Mouse (Mus musculus) hindbrain, embryonic 15.5 days (tissue): Measurements from ENCODE around the gene Zfp472. TPM values are rescaled to one million over a fixed set of nuclear protein-coding genes. Genes with fewer than 3 reads are reported as not detected.
A peak's percentile ranks its signal among the peaks of the same experiment; 100 is the strongest.

ENCODE experiments used
- ATAC-seq: fragments of 200-750 bp; cut with Nextera tagmentation; 2 replicates; pipeline ENCODE4 v1.8.0; 2017; ENCODE audit warnings: low read depth, moderate number of reproducible peaks, moderate TSS enrichment; ENCODE audit not compliant: low FRiP score
- H3K27ac ChIP-seq: fragments of 300-500 bp; sonication (generic); replicated peaks from 2 replicates; pipeline ENCODE4 v1.5.1; 2015; ENCODE audit warnings: mild to moderate bottlenecking, inconsistent platforms
- H3K27me3 ChIP-seq: fragments of 300-500 bp; sonication (generic); 2 replicates; pipeline ENCODE4 v1.6.1; 2015; ENCODE audit warnings: control low read depth, inconsistent platforms
- H3K36me3 ChIP-seq: fragments of 300-500 bp; sonication (generic); 2 replicates; pipeline ENCODE4 v1.6.1; 2015; ENCODE audit warnings: control low read depth, inconsistent platforms
- H3K4me1 ChIP-seq: fragments of 300-500 bp; sonication (generic); replicated peaks from 2 replicates; pipeline ENCODE4 v1.6.1; 2015; ENCODE audit warnings: control low read depth, inconsistent platforms
- H3K4me2 ChIP-seq: fragments of 300-500 bp; sonication (generic); 2 replicates; pipeline ENCODE4 v1.6.1; 2015; ENCODE audit warnings: moderate library complexity, mild to moderate bottlenecking, inconsistent platforms
- H3K4me3 ChIP-seq: fragments of 300-500 bp; sonication (generic); 2 replicates; pipeline ENCODE4 v1.5.1; 2015; ENCODE audit warnings: mild to moderate bottlenecking, inconsistent platforms
- H3K9ac ChIP-seq: fragments of 300-500 bp; sonication (generic); 2 replicates; pipeline ENCODE4 v1.6.1; 2015; ENCODE audit warnings: inconsistent platforms
- H3K9me3 ChIP-seq: fragments of 300-500 bp; sonication (generic); 2 replicates; pipeline ENCODE4 v1.6.1; 2016; ENCODE audit warnings: control low read depth, inconsistent platforms
- WGBS: fragments of 180-500 bp; shearing (Covaris S2); methylation state at CpG from one replicate; pipeline ENCODE4 v1.1.7; 2015; 5-methylcytosine and 5-hydroxymethylcytosine counted together
- polyA plus RNA-seq: library from polyadenylated mRNA; unstranded; fragments of >200 nt; fragmentation: Nextera tagmentation; extraction: Ambion mirVana; gene quantifications from 2 replicates; pipeline ENCODE4 v1.2.1, GENCODE M21; 2015

Gene Zfp472
- 7.5 and 8.2 TPM in 2 replicates for polyA plus RNA-seq

DNA sequence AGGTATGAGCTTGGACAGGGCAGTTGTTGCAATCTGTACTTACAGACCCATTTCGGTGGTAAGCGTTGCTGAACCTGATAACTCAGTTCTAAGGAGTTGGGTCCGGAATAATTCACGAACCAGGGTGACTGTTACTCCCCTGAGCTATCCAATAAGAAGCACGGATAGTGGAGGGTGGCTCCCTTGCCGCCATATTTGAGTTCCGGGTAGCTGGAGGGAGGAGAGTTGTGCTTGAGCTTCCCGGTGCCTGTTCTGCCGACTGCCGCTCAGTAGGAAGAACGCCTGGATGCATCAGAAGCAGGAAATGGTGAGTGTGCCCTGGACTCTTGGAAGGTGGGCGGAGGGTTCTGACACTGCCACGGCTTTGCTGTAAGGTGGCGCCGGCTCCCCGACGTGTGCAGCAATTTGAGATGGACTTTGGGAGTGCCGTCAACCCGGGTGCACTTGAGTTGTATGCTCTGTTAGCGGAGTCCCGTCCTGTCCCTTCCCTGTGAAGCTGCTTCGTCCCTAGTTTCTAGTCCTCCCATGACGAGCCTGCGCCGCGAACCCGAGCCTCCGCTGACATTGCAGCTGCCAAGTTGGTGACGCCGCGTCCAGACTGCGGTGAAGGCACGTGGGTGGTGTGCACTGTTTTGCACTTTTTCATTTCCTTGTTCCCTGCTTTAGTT, at the start of gene Zfp472:
TSS of gene Zfp472 (plus strand) at position 192 of the 668 bp plus-strand sequence.
- Histone ChIP-seq H3K4me2 (peak within 1 kb of the TSS; percentile 91), H3K36me3 (no peaks in the 10 kb centered on the region), H3K4me3 (peak within 1 kb of the TSS; percentile 80), H3K9ac (peak within 1 kb of the TSS; percentile 70), H3K27me3 (no peaks in the 10 kb centered on the region), H3K9me3 (no peaks in the 10 kb centered on the region), H3K4me1 (peaks cover 21% of the 10 kb centered on the region), H3K27ac (peak within 1 kb of the TSS; percentile 84)
- under 1% methylated on average over 33 of the region's 33 CpGs for WGBS
- peak; percentile 100 for ATAC-seq

DNA sequence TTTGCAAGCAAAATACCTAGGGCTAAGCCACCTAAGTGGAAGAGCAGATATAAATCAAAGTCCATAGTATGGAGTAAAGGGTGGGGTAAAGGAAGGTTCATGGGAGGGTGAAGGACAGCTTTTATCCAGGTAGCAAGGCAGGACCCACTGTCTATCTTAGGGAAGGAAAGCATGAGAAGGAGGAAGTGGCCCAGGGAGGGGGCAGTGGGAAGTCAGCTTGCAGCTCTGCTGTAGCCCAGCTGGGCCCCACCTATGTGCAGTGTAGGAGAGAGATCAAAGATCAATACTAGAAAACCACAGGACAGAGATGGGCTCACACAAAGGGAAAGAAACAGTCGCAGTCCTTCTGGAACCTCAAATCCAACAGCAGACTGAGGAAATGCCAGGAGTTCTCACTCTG, 49.5 kb upstream of the Zfp472 start:
- Histone ChIP-seq H3K9ac (no peak overlapping the region), H3K9me3 (0 out of 2 replicates have a peak, but pooled peaks cover 2% of the 10 kb centered on the region), H3K4me3 (no peak overlapping the region), H3K4me2 (no peak overlapping the region), H3K36me3 (no peaks in the 10 kb centered on the region), H3K4me1 (no peaks in the 10 kb centered on the region), H3K27ac (no peak overlapping the region), H3K27me3 (0 out of 2 replicates have a peak, but pooled peaks cover 6% of the 10 kb centered on the region)
- WGBS: 86% methylated on average over 1 of the region's 1 CpGs
- ATAC-seq: no peak

DNA sequence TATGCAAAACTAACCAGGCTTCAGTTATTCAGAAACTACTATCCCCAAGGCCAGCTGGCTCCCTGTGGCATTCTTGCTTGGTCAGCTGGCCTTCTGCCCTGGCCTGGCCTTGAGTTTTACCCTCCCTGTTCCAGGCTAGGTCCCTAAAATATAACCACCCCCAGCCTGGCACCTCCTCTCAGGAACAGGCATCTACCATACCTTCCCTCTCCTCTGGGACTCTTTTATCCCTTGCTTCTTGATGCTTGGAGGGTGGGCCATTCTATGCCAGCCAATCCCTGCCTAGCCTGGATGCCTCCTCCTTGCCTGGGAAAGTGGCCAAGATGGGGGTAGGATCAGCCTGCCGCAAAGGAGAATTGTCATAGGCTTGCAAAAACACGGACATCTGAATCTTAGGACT, 48.5 kb upstream of the Zfp472 start, which contains the start of gene Cyp4f14:
TSS of gene Cyp4f14 (minus strand) at position 212 of the 400 bp plus-strand sequence.
- Histone ChIP-seq H3K9me3 (0 out of 2 replicates have a peak, but pooled peaks cover 5% of the 10 kb centered on the region), H3K36me3 (no peaks in the 10 kb centered on the region), H3K4me2 (no peak within 1 kb of the TSS), H3K9ac (no peak within 1 kb of the TSS), H3K27me3 (0 out of 2 replicates have a peak, but pooled peaks cover 6% of the 10 kb centered on the region), H3K4me1 (no peaks in the 10 kb centered on the region), H3K27ac (no peak within 1 kb of the TSS), H3K4me3 (no peak within 1 kb of the TSS)
- 61% methylated on average over 2 of the region's 2 CpGs for WGBS
- no peak for ATAC-seq

DNA sequence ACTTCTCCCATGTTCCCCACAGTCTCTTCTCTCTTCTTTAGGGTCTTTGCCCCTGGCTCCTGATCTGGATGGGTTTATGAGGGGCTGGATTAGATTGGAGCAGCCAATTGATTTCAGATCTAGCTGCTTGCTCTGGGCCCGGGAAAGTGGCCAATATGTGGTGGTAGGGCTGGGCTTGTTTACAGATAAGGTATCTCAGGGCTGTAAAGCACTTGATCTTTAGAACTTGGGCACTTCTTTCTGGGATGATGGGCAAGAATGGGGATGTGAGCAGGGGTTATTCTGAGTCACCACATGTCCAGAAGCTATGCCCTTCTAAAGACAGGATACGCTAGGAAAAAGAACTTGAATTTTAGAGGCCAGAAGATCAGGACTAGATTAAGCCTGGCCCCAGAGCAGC, 46.5 kb upstream of the Zfp472 start:
- Histone ChIP-seq H3K27ac (no peak overlapping the region), H3K4me3 (no peak overlapping the region), H3K9me3 (0 out of 2 replicates have a peak, but pooled peaks cover 5% of the 10 kb centered on the region), H3K9ac (no peak overlapping the region), H3K4me1 (no peaks in the 10 kb centered on the region), H3K4me2 (no peak overlapping the region), H3K36me3 (no peaks in the 10 kb centered on the region), H3K27me3 (0 out of 2 replicates have a peak, but pooled peaks cover 6% of the 10 kb centered on the region)
- no peak for ATAC-seq
- 88% methylated on average over 2 of the region's 2 CpGs for WGBS

DNA sequence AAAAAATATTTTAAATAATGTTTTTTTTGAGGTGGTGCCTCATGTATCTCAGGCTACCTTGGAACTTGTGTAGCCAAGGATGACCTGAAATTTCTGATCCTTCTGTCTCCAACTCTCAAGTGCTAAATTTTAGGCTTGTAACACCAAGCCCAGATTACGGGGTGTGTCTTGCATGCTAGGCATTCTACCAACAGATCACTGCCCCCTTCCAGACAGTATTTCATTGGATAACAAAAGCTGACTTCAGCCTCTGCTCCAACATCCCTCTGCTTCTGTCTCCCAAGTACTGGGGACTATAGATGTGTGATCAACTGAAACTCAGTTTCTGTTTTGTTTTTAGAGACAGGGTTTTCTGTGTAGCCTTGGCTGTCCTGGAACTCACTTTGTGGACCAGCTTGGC, 41.9 kb upstream of the Zfp472 start:
- Histone ChIP-seq H3K9ac (no peak overlapping the region), H3K4me2 (no peak overlapping the region), H3K4me1 (peaks cover 4% of the 10 kb centered on the region), H3K9me3 (0 out of 2 replicates have a peak, but pooled peaks cover 5% of the 10 kb centered on the region), H3K4me3 (no peak overlapping the region), H3K36me3 (no peaks in the 10 kb centered on the region), H3K27me3 (0 out of 2 replicates have a peak, but pooled peaks cover 10% of the 10 kb centered on the region), H3K27ac (no peak overlapping the region)
- no peak for ATAC-seq
- WGBS: 92% methylated on average over 1 of the region's 1 CpGs

DNA sequence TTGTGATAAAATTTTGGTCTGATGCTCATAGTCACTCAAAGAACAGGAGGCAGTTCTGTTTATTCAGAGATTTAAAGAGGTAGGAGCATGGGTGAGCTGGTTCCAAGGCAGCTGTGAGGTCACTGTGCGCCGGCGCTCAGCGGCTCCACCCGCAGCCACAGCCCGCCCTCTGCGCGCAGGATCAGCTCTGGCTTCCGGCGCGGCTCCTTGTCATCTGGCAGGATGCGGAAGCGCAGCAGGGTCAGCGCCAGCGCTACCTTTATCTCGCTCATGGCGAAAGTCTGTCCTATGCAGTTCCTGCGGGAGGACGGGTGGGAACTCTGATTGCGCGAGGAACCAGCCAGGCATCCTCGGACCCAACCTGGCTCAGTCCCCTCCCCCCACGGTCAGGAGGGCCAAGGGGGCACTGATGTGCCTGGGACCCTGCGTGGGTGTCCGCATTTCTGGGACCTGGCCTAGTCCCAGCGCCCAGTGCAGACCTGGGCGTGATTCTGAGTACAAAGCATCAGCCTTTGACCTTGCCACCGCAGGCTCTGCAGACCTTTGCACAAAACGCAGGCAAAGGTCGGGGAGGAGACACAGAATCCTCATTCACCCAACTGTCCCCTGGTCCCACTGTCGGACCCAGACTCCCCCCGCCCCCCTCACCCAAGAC, 40.8 kb upstream of the Zfp472 start:
- H3K27me3 ChIP-seq: 0 out of 2 replicates have a peak, but pooled peaks cover 10% of the 10 kb centered on the region
- WGBS: 15% methylated on average over 32 of the region's 32 CpGs
- no peaks in the 10 kb centered on the region for H3K36me3 ChIP-seq
- ATAC-seq: peak; percentile 97
- peak overlapping the region; percentile 72 for H3K27ac ChIP-seq
- H3K4me3 ChIP-seq: peak overlapping the region; percentile 55
- peak overlapping the region; percentile 93 for H3K4me2 ChIP-seq
- H3K4me1 ChIP-seq: peaks cover 4% of the 10 kb centered on the region
- H3K9ac ChIP-seq: peak overlapping the region; percentile 67
- H3K9me3 ChIP-seq: 0 out of 2 replicates have a peak, but pooled peaks cover 5% of the 10 kb centered on the region

DNA sequence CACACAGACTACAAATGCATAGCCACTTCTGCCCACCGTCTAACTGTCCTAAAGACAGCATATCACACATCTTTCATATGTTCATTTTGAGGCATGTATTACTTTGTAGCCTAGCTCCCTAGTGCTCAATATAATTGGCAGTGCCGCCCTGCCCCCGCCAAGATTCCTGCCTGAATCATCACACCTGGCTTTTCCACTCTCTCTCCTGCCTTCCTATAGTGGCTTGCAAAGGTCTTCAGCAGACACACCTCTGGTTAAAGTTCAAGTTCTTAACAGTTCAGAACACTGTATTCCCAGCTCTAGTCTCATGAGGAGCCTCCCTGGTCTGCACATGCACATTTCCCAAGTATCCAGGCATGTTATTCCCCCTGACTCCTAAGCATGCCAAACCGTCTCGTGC, 37.8 kb upstream of the Zfp472 start:
- Histone ChIP-seq H3K27me3 (0 out of 2 replicates have a peak, but pooled peaks cover 10% of the 10 kb centered on the region), H3K27ac (no peak overlapping the region), H3K4me3 (no peak overlapping the region), H3K4me2 (no peak overlapping the region), H3K9ac (no peak overlapping the region), H3K36me3 (no peaks in the 10 kb centered on the region), H3K9me3 (no peaks in the 10 kb centered on the region), H3K4me1 (peaks cover 4% of the 10 kb centered on the region)
- ATAC-seq: no peak
- WGBS: 79% methylated on average over 5 of the region's 5 CpGs

DNA sequence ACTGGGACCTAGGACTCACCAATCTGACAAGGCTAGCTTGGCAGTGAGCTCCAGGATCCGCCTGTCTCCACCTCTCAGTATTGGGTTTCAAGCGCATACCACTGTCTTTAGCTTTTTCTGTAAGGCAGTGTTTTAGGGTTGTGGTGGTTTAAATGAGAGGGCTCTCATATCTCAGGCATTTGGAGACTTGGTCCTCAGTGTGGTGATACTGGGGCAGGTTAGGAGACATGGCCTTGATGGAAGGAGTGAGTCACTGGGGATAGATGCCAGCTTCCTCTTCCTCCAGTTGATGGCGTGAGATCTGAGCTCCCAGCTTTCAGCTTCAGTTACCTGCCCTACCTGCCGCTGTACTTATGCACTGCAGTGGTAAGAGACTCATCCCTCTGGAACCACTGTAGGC, 25.8 kb upstream of the Zfp472 start:
- H3K9me3 ChIP-seq: no peaks in the 10 kb centered on the region
- H3K36me3 ChIP-seq: no peaks in the 10 kb centered on the region
- H3K4me3 ChIP-seq: no peak overlapping the region
- no peak overlapping the region for H3K27ac ChIP-seq
- no peak overlapping the region for H3K9ac ChIP-seq
- WGBS: 89% methylated on average over 4 of the region's 4 CpGs
- H3K27me3 ChIP-seq: no peaks in the 10 kb centered on the region
- no peaks in the 10 kb centered on the region for H3K4me1 ChIP-seq
- no peak overlapping the region for H3K4me2 ChIP-seq
- no peak for ATAC-seq

DNA sequence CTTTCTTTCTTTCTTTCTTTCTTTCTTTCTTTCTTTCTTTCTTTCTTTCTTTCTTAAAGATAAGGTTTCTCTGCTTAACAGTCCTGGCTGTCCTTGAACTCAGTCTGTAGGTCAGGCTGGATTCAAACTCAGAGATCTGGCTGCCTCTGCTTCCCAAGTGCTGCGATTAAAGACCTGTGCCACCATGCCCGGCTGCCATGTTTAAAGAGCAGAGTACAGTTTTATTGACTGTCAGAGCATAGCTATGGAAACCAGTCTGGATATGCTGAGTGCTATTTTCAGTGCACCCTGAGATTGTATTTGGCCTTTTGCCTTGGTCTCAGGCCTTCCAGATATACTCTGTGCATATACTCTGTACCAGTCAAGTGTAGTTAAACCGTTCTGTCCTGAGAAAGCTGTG, 22.0 kb upstream of the Zfp472 start:
- no peak overlapping the region for H3K9ac ChIP-seq
- peaks cover 14% of the 10 kb centered on the region for H3K4me1 ChIP-seq
- ATAC-seq: no peak
- no peaks in the 10 kb centered on the region for H3K9me3 ChIP-seq
- no peaks in the 10 kb centered on the region for H3K27me3 ChIP-seq
- H3K4me2 ChIP-seq: no peak overlapping the region
- no peak overlapping the region for H3K4me3 ChIP-seq
- H3K27ac ChIP-seq: no peak overlapping the region
- 90% methylated on average over 3 of the region's 3 CpGs for WGBS
- no peaks in the 10 kb centered on the region for H3K36me3 ChIP-seq

DNA sequence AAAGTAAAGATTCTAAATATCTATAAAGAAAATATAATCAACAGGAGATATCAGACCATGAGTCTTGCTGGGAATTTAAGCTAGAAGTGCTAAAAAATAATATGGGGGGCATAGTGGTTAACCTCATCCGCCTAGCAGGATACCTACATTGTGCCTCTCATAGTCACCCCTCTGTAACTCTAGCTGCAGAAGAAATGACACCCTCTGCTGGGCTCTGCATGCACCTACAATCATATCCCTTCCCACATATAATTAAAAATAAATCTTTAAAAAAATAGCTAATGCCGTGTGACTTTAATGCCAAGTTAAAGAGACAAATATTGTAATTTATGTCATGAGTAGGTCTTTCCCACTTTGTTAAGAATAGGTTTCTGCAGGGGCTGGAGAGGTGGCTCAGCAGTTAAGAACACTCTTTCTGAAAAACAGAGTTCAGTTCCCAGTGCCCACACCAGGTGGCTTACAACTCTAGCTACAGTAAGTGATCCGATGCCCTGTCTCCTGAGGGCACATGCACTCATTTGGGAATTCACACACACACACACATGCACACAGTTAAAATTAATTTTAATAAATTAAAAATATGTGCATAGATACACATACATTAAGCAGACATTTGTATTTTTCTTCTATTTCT, 21.1 kb upstream of the Zfp472 start:
- Histone ChIP-seq H3K9ac (no peak overlapping the region), H3K4me3 (no peak overlapping the region), H3K36me3 (no peaks in the 10 kb centered on the region), H3K27ac (no peak overlapping the region), H3K9me3 (no peaks in the 10 kb centered on the region), H3K4me2 (no peak overlapping the region), H3K27me3 (no peaks in the 10 kb centered on the region), H3K4me1 (peaks cover 14% of the 10 kb centered on the region)
- no peak for ATAC-seq
- 64% methylated on average over 3 of the region's 3 CpGs for WGBS

DNA sequence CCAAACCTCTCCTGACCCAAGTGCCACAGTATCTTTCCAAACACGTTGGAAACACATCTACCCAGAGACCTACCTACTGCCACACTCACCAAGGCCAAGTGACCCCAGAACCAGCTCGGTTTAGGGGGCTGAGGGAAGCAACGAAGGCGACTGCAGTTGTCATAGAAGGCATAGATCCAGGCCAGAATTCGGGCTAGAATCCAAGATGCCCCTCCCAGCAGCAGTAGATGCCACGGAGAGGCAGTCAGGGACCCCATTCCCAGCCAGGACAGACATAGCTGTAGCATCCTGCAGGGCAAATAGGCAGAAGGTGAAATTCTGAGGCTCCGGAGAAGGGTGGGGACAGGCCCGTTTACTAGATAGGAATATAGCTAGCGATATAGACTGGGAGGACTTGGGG, 18.9 kb upstream of the Zfp472 start:
- H3K27ac ChIP-seq: no peak overlapping the region

More for the DNA sequence above, 18.9 kb upstream of the Zfp472 start:
- no peaks in the 10 kb centered on the region for H3K36me3 ChIP-seq
- H3K4me2 ChIP-seq: peak overlapping the region; percentile 61
- peak overlapping the region; percentile 42 for H3K9ac ChIP-seq
- peaks cover 14% of the 10 kb centered on the region for H3K4me1 ChIP-seq
- H3K9me3 ChIP-seq: no peaks in the 10 kb centered on the region
- no peak for ATAC-seq
- no peaks in the 10 kb centered on the region for H3K27me3 ChIP-seq
- WGBS: 64% methylated on average over 9 of the region's 9 CpGs
- peak overlapping the region; percentile 47 for H3K4me3 ChIP-seq
